Mouse (Mus musculus): ENCODE measurements around the gene Prlr. TPM values are rescaled to one million over a fixed set of nuclear protein-coding genes. Genes with fewer than 3 reads are reported as not detected.

Gene Prlr
- polyA plus RNA-seq, 1 experiment = 0.13 TPM

DNA sequence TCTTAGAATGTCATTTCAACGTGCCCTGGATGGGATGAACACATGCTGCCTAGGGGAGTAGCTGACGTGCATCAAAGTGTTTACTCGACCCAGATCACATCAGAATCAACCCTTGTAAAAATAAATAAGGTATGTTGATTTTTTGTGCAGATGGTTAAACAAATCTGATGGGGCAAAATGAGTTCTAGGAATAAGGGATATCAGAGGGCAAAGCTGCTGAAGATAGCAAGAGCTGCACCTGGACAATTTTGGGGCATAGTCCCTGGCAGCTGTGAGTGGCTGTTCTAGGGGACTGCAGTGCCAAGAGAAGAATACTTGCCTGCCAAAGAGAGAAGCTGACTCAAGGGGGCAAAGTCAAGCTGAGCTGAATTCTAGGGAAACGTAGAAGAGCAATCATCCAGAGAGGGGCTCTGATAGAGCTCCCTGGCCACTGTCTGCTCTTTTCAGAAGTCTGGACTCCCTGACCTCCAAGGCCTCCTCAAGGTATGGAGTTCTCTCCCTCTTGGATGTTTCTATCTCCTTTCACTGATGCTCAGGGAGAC lies 46.6 kb downstream of the Prlr start:
- TF ChIP-seq CTCF (IDR thresholded peaks at IDR 0.05; ENCODE audit: insufficient read depth, low read length) (no peak), POLR2A (IDR thresholded peaks at IDR 0.05; ENCODE audit: borderline replicate concordance, extremely low read depth, low read depth, low read length) (no peak)
- WGBS = 47% methylated on average over 4 of the region's 4 CpGs
- DNase-seq = no peak
- Histone ChIP-seq H3K4me1 (ENCODE audit: control insufficient read depth, insufficient read depth, low read length) (no peaks in the 10 kb centered on the region), H3K4me3 (replicated peaks; ENCODE audit: extremely low read depth, low read depth, low read length) (no peak overlapping the region)

DNA sequence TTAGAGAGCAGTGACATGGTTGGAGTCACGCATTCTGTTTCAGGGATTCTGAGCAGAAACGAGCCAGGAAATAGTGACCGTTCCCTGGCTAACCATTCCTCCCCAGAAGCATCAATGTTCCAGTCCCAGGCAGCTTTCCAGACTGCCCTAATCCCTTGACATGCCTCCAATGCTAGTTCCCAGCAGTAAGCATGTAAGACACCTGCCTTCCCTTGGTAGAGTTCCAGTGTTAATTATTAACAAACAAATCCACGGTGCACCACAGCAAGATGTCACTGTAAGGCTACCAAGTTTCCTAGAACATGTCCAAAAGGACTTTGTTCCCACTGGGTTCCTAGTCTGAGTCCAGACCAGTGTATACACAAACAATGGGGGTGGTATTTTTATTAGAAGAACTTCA lies 48.7 kb downstream of the Prlr start:
- no peaks in the 10 kb centered on the region for H3K4me1 ChIP-seq (ENCODE audit: control insufficient read depth, insufficient read depth, low read length)
- 72% methylated on average over 4 of the region's 4 CpGs for WGBS
- no peak overlapping the region for H3K4me3 ChIP-seq (replicated peaks; ENCODE audit: extremely low read depth, low read depth, low read length)
- TF ChIP-seq CTCF (IDR thresholded peaks at IDR 0.05; ENCODE audit: insufficient read depth, low read length) (no peak), POLR2A (IDR thresholded peaks at IDR 0.05; ENCODE audit: borderline replicate concordance, extremely low read depth, low read depth, low read length) (no peak)
- DNase-seq = no peak

DNA sequence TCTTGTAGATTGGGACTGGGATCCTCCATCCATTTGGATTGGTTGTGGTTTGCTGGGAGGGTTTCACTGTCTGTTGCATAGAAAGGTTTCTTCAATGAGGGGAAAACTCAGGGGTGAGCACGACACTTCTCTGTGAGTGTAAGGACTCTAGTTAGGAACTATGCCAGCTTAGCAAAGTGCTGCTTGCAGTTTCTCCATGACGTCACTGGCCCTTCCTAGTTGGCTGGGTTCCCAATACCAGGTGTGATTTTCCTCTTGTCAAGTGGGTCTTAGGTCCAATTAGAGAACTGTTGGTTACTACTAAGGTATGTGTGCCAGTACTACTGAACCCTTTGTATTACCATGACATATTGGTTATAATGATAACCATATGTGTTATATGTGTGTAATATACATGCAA lies 51.6 kb downstream of the Prlr start:
- DNase-seq = no peak
- 54% methylated on average over 2 of the region's 2 CpGs for WGBS
- TF ChIP-seq CTCF (IDR thresholded peaks at IDR 0.05; ENCODE audit: insufficient read depth, low read length) (no peak), POLR2A (IDR thresholded peaks at IDR 0.05; ENCODE audit: borderline replicate concordance, extremely low read depth, low read depth, low read length) (no peak)
- no peaks in the 10 kb centered on the region for H3K4me1 ChIP-seq (ENCODE audit: control insufficient read depth, insufficient read depth, low read length)
- no peak overlapping the region for H3K4me3 ChIP-seq (replicated peaks; ENCODE audit: extremely low read depth, low read depth, low read length)

DNA sequence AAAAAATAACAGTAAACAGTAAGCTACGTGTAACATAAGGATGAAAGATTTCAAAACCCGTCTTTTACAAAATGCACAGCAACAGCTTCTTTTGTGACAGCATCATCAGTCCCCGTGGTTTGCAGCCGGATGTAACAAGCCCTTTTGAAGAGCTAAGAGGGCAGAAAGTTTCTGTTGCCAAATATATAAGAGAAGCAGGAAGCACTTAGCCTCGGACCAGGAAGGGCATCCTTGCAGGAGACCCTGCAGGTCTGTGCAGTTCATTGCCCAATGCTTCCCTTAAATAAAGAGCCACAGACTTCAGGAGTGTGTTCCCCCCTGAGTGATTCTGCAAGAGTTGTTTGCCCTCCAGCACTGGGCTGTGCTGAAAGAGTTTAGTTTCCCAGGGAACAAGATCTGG lies 58.9 kb downstream of the Prlr start:
- 34% methylated on average over 5 of the region's 5 CpGs for WGBS
- DNase-seq = no peak

DNA sequence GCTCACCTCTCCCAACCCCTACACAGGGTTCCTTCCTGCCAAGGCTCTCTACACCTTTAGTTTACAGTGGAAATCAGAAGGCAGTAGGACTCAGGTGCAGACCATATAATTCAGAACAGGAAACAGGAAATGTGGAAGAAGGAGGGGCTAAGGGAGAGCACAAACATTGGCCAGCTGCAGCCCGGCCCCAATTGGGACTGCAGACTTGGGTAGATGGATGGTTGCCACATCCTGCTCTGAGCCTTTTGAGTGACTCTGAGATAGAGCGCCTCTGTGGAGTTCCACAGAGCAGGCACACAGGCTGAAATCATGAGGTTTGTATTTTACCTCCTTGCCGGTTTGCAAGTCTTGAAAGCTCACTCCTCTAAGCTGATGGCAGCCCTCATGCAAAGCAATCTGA lies 59.8 kb downstream of the Prlr start:
- Histone ChIP-seq H3K4me1 (ENCODE audit: control insufficient read depth, insufficient read depth, low read length) (no peaks in the 10 kb centered on the region), H3K4me3 (replicated peaks; ENCODE audit: extremely low read depth, low read depth, low read length) (no peak overlapping the region)
- TF ChIP-seq POLR2A (IDR thresholded peaks at IDR 0.05; ENCODE audit: borderline replicate concordance, extremely low read depth, low read depth, low read length) (no peak), CTCF (IDR thresholded peaks at IDR 0.05; ENCODE audit: insufficient read depth, low read length) (no peak)
- DNase-seq = no peak
- WGBS = 55% methylated on average over 3 of the region's 3 CpGs

More for the DNA sequence above, 58.9 kb downstream of the Prlr start:
- TF ChIP-seq CTCF (IDR thresholded peaks at IDR 0.05; ENCODE audit: insufficient read depth, low read length) (no peak), POLR2A (IDR thresholded peaks at IDR 0.05; ENCODE audit: borderline replicate concordance, extremely low read depth, low read depth, low read length) (no peak)
- no peak overlapping the region for H3K4me3 ChIP-seq (replicated peaks; ENCODE audit: extremely low read depth, low read depth, low read length)
- no peaks in the 10 kb centered on the region for H3K4me1 ChIP-seq (ENCODE audit: control insufficient read depth, insufficient read depth, low read length)

DNA sequence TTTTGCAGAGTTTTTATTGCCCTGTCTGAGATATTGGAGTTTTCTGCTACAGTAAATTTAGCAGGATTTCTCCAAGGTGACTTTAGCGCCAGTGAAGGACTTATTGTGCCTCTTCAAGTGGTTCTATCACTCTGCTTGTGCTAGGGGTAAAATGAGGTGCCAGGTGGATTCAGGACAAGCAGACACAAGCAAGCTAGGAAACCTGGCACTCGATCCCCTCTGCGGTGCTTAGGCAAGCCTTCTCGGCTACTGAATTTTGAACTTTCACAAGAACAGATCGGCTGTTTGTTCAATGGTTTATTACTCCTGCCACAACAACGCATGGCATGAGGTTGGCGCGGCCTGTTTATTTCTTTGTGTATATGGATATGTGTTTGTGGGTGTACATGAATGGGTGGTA lies 61.4 kb downstream of the Prlr start:
- no peak for TF ChIP-seq CTCF (IDR thresholded peaks at IDR 0.05; ENCODE audit: insufficient read depth, low read length)
- no peak for TF ChIP-seq POLR2A (IDR thresholded peaks at IDR 0.05; ENCODE audit: borderline replicate concordance, extremely low read depth, low read depth, low read length)
- H3K4me3 ChIP-seq (replicated peaks; ENCODE audit: extremely low read depth, low read depth, low read length) = no peak overlapping the region
- no peak for DNase-seq
- WGBS = 93% methylated on average over 8 of the region's 8 CpGs
- no peaks in the 10 kb centered on the region for H3K4me1 ChIP-seq (ENCODE audit: control insufficient read depth, insufficient read depth, low read length)

DNA sequence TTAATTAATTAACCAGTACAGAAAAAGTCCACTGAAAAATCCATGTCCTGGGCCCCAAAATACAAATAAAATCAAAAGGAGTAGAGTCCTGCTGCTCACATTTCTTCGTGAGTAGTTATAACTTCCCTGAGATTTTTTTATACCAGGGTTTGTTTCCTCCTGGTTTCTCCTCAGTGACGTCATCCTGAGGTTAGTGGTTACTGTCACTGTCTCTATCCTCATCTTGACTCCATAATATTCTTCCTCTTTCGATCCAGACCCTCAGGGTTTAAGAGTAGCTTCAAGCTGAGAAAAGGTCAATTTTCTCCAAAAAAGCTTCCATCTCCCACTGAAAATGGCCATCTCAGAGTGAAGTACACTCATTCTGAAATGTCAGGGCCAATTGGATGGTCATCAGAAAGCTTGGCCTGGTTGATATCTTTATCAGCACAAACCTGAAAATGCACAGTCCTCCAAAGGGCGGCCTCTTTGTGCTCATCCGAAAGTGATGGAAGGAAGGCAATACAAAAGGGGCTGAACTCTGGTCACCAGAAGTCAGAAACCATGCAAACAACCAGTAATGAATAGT lies 63.3 kb downstream of the Prlr start:
- H3K4me1 ChIP-seq (ENCODE audit: control insufficient read depth, insufficient read depth, low read length) = no peaks in the 10 kb centered on the region
- TF ChIP-seq POLR2A (IDR thresholded peaks at IDR 0.05; ENCODE audit: borderline replicate concordance, extremely low read depth, low read depth, low read length) (no peak), CTCF (IDR thresholded peaks at IDR 0.05; ENCODE audit: insufficient read depth, low read length) (no peak)
- 78% methylated on average over 5 of the region's 5 CpGs for WGBS
- DNase-seq = no peak
- no peak overlapping the region for H3K4me3 ChIP-seq (replicated peaks; ENCODE audit: extremely low read depth, low read depth, low read length)

DNA sequence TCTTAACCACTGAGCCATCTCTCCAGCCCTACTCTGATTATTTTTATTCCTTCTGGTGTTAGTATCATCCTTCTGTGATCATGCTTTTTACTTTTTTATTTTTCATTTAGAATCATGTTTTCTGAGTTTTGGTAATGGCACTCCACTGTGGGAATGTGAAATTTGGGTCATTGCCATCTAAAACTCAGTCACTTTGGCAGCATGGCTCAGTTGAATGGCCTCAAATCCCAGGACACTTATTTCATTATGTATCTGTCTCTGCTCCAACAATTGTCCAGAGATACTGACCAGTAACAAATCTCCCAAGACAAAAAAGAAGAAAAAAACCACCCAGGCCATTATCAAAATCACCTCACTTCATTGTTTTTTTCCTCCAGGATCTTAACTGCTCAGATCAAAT lies 65.2 kb downstream of the Prlr start:
- TF ChIP-seq POLR2A (IDR thresholded peaks at IDR 0.05; ENCODE audit: borderline replicate concordance, extremely low read depth, low read depth, low read length) (no peak), CTCF (IDR thresholded peaks at IDR 0.05; ENCODE audit: insufficient read depth, low read length) (no peak)

DNA sequence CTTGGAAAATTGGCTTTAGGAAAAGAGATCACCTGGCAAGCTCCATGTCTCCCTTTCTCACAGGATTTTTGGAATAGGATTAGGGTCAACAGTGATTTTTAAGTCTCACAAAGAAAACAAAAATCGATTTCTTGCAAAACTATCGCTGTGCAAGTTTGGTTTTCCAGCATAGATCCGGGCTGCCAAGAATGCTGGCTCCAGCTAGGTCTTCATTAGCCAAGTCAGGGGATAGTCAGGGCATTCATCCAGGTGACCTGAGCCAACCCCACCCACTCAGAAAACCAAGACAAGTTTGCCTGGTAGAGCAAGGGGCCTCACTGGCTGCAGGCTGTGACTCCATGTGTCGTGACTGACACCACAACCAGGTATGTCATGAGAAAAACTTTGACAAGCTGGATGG lies 72.2 kb downstream of the Prlr start:
- DNase-seq = no peak
- H3K4me3 ChIP-seq (replicated peaks; ENCODE audit: extremely low read depth, low read depth, low read length) = no peak overlapping the region
- WGBS = 69% methylated on average over 4 of the region's 4 CpGs
- no peak for TF ChIP-seq CTCF (IDR thresholded peaks at IDR 0.05; ENCODE audit: insufficient read depth, low read length)
- TF ChIP-seq POLR2A (IDR thresholded peaks at IDR 0.05; ENCODE audit: borderline replicate concordance, extremely low read depth, low read depth, low read length) = no peak
- no peaks in the 10 kb centered on the region for H3K4me1 ChIP-seq (ENCODE audit: control insufficient read depth, insufficient read depth, low read length)

More for the DNA sequence above, 65.2 kb downstream of the Prlr start:
- H3K4me3 ChIP-seq (replicated peaks; ENCODE audit: extremely low read depth, low read depth, low read length) = no peak overlapping the region
- H3K4me1 ChIP-seq (ENCODE audit: control insufficient read depth, insufficient read depth, low read length) = no peaks in the 10 kb centered on the region
- no peak for DNase-seq

DNA sequence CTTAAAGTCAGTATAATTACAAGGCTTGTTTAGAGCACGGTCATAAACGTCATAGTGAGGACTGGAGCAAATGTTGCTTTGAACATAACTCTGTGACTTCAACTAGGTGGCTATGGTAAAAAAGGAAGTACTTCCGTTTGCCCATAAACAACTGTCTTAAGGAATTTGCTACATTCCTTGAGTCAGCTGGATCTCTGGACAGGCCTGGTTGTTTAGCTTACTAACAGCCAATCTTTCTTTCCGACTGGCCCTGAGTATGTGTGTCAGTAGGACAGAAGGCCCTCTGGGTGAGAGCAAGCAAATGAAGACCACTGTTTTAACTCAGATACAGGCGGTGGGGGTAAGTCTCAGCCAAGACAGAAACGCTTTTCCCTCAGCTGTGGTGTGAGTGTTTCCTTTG lies 73.7 kb downstream of the Prlr start:
- Histone ChIP-seq H3K4me3 (replicated peaks; ENCODE audit: extremely low read depth, low read depth, low read length) (no peak overlapping the region), H3K4me1 (ENCODE audit: control insufficient read depth, insufficient read depth, low read length) (no peaks in the 10 kb centered on the region)
- 51% methylated on average over 6 of the region's 6 CpGs for whole genome bisulfite sequencing
- no peak for TF ChIP-seq CTCF (IDR thresholded peaks at IDR 0.05; ENCODE audit: insufficient read depth, low read length)
- no peak for TF ChIP-seq POLR2A (IDR thresholded peaks at IDR 0.05; ENCODE audit: borderline replicate concordance, extremely low read depth, low read depth, low read length)
- DNase-seq = no peak
